Mouse (Mus musculus) urinary bladder, postnatal 14 days (tissue): Measurements from ENCODE around the gene Kalrn.

ENCODE experiments used
- DNase-seq: peaks from one replicate; pipeline ENCODE4 v3.0.0; 2021; ENCODE audit warnings: low spot score

The Kalrn gene

DNA sequence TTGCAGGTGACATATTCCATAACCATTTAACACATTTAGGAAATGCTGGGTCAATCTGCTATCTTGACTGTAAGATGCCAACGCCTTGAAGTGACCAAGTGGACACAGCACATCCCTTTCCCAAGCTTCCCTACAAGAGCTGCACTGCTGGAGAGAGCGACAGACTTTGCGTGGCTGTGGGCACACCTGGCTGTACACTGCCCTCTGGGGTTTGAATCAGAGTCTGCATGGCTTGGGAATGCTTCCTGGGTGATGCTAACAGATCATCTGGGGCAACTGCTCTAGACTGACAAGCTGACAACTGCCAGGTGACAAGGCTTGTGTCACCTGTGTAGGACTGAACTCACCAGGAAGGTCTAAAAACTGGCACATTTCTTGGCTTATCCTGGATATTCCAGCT lies 388.6 kb downstream of the Kalrn start:
- no peak for DNase-seq

DNA sequence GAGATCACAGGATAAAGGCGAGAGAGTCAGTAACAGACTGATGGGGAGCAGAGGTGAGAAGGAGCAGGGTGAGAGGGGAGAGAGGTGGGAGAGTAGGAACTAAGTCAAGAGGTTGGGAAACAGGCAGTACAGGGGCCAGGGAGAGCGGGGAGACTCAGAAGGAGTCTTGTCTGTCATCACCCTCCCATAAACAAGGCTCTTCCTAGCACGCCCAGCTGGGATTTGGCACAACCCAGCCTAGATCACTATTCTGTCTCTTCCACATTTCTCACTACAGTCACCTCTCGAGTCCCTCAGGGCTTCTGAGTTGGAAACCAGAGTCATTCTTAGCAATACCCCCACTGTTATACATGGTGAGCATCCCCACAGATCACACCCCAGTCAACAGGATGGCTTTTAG lies 390.1 kb downstream of the Kalrn start:
- DNase-seq: no peak

GRCm38 (mm10) chr16:34175625-34176024 lies 397.7 kb downstream of the Kalrn start:
- DNase-seq: no peak

DNA sequence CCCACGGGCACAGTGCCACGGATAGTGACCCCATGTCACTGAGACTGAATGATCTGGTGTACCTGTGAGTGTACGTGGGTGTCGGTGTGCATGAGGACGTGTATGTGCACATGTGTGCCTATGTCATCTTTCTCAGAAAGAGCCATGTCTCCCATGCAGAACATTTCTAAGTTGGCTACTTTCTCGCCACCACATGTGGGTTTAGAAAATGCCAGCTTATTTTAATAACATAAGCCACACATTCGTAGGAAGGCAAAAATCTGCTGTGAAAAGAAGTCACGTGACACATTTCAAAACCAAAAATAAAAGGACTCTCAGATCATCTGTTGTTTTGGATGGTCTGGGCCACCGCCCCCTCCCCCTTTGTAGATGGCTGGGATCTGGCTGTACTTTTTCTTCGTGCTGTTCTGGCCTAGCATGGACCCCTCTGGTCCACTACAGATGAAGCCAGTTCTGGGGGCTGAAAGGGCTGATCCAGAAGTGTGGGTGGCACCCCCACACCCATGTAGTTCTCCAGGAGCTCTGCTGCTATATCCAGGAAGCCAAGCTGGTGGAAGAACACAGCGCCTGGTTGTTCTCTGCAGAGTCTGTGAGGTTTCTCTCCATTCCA lies 400.7 kb downstream of the Kalrn start:
- DNase-seq: no peak

GRCm38 (mm10) chr16:34167042-34167441 lies 406.3 kb downstream of the Kalrn start:
- no peak for DNase-seq

DNA sequence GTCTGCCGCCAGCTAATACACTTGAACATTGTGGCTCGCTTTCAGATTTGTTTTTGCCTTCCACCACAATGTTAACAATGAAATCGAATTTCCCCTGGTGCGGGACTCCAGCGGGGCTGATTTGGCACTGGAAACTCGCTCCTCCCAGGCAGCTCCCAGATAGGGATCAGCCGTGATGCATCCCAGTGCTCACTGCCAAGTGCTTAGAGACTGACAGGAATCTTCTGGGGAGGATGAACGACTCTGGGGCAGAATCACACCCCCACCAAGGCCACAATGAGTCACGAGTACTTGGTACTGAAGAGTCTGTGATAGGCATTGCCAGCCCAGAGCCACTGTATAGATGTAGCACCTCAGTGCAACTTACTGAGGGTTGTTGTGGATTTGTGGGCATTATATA lies 410.2 kb downstream of the Kalrn start:
- DNase-seq: no peak

DNA sequence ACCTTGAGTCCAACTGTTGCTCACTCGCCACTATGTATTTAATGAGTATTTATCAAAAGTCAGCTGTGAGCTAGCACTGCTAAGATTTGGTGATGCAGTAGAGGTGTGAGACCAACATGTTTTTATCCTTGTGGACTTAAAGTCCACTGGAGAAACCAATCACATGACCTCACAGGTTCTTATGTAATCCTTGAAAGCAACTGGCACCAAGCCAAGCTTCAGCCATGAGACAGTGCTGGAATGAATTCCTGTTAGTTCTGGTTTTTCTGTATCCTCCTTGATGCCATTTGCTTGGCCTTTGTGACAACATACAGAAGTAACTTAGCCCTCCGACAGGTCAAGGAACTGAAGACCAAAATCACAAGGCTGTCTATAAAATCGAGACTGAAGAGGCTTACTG lies 413.8 kb downstream of the Kalrn start:
- peak; percentile 7 for DNase-seq

DNA sequence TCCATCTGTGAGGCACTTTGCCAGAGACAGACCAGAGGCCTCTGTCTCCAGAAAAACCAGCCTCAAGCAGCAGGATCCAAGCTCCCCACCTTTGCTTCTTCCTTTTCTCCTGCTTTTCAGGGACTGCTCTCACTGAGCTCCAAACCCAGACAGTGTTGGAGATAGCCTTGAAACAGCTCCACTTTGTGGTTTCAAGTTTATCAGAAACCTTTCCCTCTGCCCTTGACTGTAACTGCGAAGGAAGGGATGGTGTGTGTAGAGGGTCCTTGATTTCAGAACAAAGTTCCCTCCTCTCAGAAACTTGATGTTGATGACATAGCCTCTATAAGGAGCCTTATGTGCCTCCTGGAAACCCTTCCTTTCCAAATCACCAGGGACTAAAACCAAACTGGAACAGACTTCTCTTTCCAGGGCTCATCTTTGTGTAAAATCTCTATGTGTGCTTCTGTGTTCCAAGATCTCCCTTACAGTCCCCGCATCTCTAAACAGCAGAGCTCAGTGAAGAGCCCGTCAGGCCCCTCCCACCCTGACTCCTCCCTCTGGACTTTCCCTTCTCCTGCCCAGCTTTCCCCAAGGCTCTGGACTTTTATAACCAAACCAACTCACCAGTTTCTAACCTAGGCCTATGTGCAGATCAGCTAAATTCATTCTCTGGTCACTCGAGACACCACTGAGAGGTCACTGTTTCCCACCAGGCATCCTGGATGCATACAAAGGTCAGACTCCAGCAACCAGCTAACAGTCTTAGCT lies 415.8 kb downstream of the Kalrn start:
- no peak for DNase-seq

DNA sequence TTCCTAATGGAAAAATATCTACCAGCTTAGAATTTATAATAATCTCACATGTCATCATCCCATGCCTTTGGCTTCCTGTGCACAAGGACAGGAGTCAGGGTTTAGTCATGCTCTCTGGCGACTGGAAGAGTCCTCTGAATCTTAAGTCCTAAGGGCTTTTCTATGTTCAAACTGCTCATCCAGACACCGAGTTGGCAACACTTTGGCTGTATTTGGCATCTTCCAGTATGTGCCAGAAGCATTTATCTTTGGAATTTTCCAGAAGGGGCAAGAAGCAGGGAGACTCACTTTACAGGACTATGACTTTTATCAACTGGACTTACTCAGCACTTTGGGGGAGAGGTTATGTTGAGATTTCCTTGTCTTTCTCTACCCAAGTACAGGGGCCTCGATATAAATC lies 417.6 kb downstream of the Kalrn start:
- no peak for DNase-seq

DNA sequence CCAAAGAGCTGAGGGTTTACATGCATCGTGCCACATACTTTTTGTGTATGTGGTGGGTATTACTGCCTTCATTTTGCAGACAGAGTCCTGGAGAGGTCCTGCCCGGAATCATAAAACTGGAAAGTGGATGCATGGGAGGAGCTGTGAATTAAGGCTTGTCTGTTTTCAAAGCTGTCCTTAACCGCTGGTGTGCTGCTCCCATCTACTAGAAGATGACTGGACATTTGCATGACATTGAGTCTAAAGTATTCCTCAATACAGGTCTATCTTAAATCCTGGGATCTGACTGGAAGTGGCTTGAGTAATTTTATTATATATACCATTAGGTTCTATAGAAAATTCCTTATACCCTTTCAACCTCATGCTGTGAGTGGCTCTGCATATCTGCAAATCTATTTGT lies 418.4 kb downstream of the Kalrn start:
- no peak for DNase-seq

DNA sequence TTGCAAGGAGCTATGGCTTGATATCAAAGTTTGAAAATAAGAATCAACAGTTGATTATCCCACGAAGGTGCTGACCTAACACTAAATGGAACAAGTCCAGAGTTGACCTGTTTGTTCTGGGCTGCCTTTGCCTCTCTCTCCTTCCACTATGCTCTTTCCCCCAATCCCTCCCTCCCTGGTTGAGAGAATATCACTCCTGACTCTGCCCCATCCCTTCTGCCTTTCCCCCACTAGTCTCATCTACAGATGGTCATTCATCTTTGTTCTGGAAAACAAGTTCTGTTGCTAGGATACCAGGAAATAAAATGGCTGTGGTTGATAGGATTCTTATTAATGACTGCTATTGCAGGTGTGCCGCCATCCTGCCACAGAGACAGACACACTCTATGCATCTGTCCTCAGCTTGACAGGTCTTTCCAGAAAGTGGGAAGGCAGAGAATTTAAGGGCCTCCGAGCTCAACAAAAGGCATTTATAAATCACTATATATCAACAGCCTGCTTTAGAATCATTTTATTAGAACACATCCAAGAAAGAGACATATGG lies 421.7 kb downstream of the Kalrn start:
- no peak for DNase-seq

- no peak for DNase-seq
These were observed 431.7 kb downstream of the Kalrn start for GRCm38 (mm10) chr16:34141670-34142069.

DNA sequence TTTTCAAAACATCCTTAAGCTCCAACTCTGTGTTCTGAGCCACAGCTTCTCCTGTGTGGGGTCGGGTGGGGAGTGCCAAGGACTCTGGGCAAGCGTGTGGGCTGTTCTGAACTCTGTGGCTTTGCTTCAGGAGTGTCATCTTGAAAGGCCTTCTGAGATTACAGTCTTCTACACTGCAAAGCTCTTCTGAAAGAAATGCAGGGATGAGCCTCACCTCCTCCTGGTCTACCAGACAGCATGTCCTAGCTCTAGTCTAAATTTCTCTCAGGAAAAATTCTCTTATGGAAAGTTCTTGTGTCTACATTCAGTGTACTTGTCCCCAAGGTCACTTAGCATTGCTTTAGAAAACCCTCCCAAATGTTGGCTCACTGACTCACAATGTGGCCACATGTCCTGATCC lies 438.3 kb downstream of the Kalrn start:
- DNase-seq: no peak

DNA sequence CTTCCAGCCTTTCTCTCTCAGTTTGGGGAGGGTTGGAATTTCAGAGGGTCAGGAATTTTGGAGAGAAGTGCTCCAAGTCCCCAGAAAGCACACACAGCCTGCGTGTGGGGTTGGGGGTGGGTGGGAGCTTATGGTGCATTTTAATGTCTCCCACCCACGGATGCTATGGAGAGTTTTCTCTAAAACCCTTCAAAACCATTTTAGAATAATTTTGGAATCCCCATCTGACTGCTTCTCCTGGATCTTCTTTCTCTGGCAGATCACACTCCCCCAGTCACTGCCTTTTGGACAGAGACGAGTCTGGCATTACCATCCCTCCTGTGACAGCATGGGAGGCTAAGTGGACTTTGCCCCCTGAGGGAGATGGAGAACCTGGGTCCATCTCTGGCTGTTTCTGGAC lies 438.7 kb downstream of the Kalrn start:
- no peak for DNase-seq

DNA sequence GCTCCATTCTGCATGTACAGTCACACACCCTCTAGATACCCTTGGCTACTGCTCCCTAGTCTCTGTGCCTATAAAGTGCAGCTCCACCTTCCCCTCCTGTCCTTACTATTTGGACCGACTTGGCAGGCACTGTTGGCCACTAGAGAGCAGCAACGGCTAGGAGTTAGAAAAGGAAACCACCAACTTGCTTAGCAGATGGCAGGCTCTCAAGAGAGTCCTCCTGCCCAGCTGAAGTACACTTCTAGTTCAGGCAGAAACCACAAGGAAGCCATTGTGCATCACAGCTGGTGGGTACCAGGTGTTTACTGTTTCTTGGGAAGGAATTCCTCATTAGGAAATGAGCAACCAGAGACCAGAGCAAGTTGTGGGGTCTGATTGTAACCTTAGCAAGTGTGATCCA lies 447.7 kb downstream of the Kalrn start:
- peak; percentile 70 for DNase-seq

GRCm38 (mm10) chr16:34122486-34122885 lies 450.8 kb downstream of the Kalrn start:
- DNase-seq: no peak

- DNase-seq: no peak
These were observed 452.0 kb downstream of the Kalrn start for GRCm38 (mm10) chr16:34121288-34121687.

DNA sequence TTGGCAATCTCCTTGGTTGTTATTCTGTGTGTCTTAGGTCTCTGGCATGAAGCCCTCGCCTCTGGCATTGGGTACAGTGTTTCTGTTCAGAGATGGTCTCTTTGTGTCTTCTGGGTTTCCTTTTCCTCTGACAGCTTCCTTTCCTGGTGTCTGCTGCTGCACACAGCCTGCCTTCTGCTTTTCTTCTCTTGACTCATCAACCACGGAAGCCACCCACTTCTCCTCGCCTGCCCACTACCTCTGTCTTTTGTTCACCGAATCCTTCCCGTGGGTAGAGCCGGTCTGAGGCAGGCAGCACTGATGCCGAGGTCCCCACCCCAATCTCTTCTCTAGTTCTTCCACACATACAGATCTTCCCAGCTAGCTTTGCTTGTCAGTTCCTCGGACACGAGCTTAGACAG lies 452.5 kb downstream of the Kalrn start:
- DNase-seq: no peak

- DNase-seq: no peak
These were observed 453.5 kb downstream of the Kalrn start for GRCm38 (mm10) chr16:34119844-34120243.

- DNase-seq: no peak
These were observed 454.0 kb downstream of the Kalrn start for GRCm38 (mm10) chr16:34119370-34119769.

DNA sequence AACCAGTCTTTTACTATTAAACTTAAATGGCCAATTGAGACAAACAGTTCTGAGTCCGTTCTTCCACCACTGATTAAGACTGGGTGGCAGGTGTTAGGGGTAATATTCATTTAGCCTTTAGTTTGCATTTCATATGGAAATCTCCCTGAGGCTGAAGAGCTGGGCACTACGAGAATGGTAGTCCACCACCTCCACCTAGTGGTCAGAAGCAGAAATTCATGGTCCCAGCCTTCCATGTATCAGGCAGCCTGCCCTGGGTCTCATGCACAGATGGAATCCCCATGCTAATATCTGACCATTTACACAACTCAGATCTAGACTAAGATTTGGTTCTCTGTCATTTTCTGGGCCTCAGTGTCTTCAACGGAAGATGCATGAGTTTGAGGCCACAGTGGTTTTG lies 458.7 kb downstream of the Kalrn start:
- peak; percentile 59 for DNase-seq

- DNase-seq: no peak
These were observed 460.2 kb downstream of the Kalrn start for GRCm38 (mm10) chr16:34113150-34113549.

GRCm38 (mm10) chr16:34112490-34112889 lies 460.8 kb downstream of the Kalrn start:
- DNase-seq: peak; percentile 28
